Mouse (Mus musculus): ENCODE data around the gene Slc29a1.

The Slc29a1 gene

DNA sequence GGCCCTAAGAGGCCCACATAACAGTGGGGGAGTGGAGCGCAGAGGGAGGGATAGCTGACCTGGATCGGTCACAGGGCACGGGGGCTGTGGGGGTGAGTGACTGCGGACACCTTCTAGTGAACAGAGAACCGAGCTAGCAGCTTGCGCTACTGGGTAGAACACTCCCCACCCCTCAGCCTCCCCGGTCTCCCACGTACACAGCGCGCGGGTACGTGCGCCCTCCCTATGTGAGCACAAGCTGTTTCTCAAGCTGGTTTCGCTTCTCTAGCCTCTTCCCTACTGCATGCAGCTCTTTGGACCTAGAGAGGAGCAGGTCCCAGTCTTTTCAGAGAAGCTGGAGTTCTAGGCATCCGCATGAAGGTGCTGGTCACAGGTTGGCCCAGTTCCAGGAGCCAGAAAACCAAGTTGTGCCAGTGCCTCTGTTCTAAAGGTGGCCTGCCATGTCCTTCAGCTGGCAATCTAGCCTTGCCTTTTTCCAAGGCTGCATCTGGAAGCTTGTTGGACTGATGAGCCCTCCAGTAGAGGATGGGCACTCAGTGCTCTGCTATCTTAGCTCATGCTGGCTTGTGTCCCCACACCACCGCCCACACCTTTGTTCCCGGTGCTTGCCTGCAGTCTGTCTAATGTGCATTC is 25.2 kb downstream of the Slc29a1 start:
- in situ Hi-C loops (cut with MboI, MseI): no loop called here

DNA sequence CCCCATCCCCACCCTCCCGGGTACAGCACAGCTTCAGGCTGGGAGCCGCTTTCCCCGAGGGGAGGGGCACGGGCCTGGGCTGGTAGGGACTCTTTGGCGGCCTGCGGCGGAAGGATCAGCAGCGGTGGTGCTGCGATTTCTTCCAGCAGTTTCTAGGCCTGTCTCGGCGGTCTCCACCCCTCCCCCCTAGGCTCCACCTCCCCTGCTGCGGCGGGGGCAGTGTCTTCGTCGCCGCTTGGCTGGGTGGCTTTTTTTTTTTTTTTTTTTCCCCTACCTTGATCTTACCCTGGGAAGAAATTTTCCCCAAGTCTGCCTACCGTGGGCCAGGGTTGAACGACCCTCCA is 25.7 kb downstream of the Slc29a1 start:
- in situ Hi-C loops (cut with MboI, MseI): no loop called here

DNA sequence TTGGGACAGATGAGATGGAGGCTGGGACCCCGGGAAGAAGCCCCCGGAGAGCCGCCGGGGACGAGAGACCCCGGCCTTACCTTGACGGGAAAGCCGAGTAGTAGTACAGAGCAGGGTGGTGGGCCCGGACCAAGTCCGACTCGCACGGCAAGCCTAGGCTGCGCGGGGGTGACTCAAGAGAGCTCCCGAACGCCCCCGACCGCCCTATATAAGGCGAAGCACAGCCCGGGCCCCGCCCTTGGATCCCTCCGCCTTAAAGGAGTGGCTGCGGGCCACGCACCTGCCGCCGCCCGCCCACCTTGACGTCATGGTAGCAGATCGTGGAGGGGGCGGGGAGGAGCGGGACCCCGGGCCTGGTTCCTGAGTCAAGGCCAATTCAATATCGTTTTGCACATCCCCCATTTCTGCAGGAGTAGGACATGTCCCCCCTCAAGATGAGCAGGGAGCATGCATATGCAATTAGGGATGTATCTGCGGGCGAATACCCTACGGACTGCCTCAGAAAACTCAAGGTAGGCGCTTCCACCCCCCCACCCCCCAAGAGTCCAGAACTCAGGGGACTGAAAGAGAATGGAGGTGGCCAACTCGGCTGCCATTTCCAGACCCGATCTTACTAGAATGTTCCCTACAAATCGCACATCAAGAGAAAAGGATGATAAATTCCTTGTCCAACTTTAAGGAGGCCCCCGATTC is 26.2 kb downstream of the Slc29a1 start, which contains the start of gene Hsp90ab1:
Hsp90ab1 (minus strand) TSS at position 185 of the 693 bp plus-strand sequence.
- in situ Hi-C loops (cut with MboI, MseI): no loop called here

DNA sequence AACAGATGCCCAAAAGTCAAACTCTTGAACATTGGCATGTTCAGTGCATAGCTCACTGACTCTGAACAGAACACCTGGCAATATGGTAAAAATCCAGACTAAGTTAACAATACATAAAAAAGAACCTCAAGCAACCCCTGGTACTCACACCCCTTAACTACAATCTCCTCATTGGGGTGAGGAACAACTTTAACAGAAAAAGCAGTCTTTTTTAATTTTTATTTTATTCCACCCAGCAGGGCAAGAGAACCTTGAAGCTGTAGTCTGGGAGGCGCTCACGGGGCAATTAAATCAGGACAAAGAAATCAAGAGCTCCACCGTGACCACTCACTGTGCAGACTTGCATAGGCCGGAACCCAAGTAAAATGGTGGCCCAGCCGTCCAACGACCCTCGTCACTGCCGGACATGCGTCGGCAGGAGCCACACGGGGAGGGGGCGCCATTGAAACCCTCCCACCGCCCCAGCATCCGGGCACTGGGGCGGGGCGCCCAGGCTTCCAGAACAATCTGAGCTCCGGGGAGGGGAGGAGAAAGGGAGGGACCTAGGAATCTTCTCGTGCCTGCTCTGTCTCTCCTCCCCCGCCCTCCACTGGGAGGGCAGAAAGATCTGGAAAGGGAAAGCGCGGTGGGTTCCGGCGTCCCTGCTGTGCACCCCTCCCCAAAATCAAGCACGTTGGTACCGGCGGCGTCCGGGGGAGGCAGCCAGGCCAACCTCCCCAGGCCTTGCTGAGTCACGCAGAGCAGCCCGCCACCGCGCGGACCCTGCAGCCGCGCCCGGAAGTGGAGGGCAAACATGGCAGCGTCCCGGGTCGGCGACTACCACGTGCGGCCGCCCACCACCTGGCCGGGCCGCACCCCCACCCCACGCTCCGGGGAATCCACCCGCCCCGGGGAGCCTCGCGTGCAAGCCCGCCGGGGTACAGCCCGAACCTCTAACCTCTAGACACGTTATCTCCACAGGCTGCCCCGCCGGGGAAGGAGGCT is 27.0 kb downstream of the Slc29a1 start:
- in situ Hi-C loops (cut with MboI, MseI): no loop called here

DNA sequence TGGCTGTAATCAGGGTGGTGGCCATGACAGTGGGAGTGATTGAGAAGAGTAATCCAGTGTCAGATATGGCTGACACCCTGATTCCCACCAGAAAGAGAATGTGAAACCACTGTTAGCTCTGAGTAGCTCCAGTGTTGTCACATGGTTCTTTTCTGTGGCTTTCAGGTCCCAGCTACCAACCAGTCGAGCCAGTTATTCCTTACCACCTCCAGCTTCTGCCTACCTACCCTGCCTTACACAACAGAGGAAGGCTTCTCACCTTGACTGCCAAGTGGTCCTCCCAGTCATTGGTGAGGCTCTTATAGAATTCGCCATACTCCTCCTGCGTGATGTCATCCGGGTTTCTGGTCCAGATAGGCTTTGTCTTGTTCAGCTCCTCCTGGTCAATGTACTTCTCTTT is 29.4 kb downstream of the Slc29a1 start:
- in situ Hi-C loops (cut with MboI, MseI): no loop called here

DNA sequence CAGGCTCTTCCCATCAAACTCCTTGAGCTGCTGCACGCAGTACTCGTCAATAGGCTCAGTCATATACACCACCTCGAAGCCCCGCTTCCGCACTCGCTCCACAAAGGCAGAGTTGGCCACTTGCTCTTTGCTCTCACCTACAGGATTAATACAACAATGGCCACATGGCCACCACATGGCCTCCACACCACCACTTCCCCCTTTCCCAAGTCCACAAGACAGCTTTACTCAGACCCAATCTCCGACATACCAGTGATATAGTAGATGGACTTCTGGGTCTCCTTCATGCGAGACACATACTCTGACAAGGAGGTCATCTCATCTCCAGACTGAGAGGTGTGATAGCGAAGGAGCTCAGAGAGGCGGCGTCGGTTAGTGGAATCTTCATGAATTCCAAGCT is 30.4 kb downstream of the Slc29a1 start:
- in situ Hi-C loops (cut with MboI, MseI): no loop called here

DNA sequence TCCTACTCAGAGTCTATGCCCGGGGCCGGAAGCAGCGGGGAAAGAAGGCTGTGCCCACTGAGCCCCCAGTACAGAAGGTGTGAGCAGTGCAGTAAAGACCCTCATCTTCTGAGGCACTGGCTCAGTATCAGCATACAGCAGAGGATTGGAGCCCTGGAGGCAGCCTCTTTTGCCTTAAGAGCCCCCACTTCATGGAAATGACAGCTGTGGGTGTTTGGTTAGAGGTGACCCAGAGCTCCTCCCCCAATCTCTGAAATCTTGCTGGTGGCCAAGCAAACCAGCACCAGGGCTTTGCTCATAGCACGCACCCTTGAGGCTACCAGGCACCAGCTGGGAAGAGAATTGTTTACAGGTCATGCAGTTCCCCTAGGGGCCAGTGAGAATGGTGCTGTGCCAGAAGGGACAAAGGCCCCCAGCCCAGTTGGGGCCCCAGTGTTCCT is 32.2 kb downstream of the Slc29a1 start:
- in situ Hi-C loops (cut with MboI, MseI): no loop called here

DNA sequence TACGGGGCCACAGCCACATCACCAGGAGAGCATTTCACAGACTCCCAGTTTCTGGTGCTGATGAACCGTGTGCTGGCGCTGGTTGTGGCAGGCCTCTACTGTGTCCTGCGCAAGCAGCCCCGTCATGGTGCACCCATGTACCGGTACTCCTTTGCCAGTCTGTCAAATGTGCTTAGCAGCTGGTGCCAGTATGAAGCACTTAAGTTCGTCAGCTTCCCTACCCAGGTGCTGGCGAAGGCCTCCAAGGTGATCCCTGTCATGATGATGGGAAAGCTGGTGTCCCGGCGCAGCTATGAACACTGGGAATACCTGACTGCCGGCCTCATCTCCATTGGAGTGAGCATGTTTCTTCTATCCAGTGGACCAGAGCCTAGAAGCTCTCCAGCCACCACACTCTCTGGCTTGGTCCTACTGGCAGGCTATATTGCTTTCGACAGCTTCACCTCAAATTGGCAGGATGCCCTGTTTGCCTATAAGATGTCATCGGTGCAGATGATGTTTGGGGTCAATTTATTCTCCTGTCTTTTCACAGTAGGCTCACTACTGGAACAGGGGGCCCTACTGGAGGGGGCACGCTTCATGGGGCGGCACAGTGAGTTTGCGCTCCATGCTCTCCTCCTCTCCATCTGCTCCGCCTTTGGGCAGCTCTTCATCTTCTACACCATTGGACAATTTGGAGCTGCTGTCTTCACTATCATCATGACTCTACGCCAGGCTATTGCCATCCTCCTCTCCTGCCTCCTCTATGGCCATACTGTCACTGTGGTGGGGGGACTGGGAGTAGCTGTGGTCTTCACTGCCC is 32.8 kb downstream of the Slc29a1 start:
- in situ Hi-C loops (cut with MboI, MseI): no loop called here

DNA sequence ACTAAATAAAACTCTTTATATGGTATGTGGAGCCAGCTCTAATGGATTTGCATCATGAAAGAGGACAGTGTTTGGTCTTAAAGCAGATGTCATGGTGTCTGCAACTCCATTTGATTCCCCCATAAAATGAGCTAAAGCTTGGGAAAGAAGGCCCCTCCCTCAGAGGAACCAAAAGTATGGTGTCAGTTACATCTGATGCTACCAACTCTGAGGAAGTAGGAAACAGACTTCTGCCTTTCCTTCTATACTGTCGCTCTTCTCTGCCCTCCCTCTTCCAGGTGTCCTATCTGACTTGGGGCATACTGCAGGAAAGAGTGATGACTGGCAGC is 33.4 kb downstream of the Slc29a1 start:
- in situ Hi-C loops (cut with MboI, MseI): no loop called here

DNA sequence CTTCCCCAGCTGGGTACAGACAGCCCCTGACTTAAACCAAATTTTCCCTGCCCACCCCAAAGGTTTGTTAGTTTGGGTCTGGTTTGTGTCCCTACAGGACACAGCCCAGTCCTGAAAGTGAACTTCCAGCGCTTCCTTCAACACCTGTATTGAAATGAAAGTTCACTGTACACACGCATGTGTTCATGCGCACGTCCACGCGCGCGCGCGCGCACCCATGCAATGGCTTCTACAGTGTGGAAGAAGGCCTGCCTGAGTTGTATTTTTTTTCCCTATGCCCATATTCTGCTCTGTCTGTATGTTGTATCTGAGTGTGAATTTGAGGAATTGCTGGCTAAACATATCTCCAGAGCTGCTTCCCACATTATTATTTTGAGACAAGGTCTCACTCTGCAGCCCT is 34.3 kb downstream of the Slc29a1 start:
- in situ Hi-C loops (cut with MboI, MseI): no loop called here

DNA sequence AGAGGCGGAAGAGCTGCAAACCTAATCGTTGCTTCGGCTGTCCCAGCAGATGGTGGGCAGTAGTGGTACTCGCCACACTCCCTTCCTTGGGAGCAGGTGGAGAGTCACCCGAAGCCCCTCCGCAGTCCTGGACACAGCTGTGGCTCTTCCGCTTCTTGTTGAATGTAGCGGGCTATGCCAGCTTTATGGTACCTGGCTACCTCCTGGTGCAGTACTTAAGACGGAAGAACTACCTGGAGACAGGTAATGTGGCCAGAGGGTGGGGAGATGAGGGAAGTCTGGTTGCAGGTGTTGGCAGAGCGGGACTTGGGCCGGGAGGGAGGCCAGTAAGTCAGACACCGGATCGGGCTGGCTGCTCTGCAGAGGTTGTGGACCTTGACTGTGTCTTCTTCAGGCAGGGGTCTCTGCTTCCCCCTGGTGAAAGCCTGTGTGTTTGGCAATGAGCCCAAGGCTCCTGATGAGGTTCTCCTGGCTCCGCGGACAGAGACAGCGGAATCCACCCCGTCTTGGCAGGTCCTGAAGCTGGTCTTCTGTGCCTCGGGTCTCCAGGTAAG is 34.8 kb downstream of the Slc29a1 start:
- in situ Hi-C loops (cut with MboI, MseI): no loop called here

DNA sequence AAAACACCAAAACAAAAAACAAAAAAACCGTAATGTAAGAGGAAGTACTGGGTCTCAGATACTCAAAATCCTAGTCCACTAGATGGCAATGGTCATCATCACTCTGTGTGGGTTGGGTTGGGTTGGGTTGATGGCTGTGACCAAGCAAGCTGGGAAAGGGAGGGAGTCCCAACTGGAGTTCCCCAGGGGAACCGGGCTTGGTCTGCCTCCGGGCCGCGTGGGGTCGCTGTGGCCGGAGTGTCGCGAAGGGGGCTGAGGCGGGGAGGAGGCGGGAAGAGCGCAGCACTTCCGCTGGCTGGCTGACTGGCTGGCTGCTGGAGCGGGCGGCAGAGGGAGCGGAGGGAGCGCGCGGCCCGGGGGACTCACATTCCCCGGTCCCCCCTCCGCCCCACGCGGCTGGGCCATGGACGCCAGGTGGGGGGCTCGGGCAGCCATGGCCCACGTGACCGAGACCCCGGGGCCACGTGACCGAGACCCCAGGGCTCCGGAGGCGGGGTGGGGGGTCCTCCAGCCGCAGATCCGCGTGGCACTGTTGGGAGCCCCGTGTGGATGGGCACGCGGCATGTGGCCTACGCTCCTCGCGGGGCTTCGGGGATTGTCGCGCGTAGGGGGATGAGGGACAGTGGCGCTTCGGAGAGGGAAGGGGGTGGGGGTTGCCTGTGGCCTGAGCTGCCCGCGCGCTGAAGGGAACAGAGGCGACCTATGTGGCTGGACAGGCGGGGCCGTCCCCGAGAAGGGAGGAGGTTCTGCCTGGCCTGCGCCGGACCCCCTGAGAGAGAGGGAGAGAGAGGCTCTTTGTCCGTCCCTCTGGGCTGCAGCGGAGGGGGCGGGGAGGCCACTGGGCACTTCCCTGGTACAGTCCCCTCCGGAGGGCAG is 35.5 kb downstream of the Slc29a1 start, which contains the start of gene Slc35b2:
Slc35b2 (plus strand) TSS at position 220 of the 876 bp plus-strand sequence.
- in situ Hi-C loops (cut with MboI, MseI): no loop called here

DNA sequence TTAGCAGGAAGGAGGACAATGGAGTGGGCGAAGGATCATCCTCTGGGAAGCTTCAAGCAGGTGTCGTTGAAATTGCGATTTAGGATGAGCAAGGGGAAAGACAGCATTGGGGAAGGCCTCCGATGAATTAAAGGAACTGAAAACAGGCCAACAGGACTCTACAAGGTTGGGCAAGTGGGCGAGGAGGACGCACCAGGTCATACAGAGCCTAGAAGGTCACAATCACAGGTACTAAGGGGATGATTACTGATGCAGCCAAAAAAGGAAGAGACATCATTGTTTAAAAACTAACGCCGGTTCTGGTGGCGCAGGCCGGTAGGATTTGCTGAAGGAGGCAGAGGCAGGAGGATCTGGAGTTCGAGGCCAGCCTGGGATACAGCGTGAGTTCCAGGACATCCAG is 36.2 kb downstream of the Slc29a1 start:
- in situ Hi-C loops (cut with MboI, MseI): no loop called here

DNA sequence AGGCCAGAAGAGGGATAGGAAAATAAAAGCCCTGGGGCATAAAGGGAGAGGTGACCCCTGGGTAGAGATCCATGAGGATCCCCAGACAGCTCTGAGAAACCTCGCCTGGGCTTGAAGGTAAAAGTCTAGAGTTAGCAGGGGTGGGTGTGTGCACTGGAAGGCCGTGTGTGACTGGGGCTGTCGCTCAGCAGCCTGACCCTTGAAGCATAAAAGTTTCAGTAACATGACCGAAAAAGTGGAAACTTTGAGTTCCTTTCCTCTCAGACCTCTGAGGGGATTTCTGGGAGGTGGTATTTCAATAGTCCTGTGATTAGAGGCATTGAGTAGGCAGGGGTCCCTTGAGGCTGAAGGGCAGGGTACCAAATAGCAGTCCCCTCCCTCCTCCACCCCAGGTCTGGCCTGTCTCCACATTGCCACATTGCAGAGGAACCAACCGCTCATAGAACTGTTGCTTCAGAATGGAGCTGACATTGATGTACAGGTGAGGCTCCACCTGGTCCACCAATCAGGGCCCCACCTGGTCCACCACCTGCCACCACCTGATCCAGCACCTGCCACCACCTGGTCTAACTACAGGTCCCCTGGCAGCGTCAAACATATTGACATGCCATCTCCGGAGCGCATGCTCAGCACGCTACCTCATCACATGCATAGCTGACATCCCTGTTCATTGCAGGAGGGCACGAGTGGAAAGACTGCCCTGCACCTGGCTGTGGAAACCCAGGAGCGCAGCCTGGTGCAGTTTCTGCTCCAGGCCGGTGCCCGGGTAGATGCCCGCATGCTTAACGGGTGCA is 39.5 kb downstream of the Slc29a1 start:
- in situ Hi-C loops (cut with MboI, MseI): no loop called here

DNA sequence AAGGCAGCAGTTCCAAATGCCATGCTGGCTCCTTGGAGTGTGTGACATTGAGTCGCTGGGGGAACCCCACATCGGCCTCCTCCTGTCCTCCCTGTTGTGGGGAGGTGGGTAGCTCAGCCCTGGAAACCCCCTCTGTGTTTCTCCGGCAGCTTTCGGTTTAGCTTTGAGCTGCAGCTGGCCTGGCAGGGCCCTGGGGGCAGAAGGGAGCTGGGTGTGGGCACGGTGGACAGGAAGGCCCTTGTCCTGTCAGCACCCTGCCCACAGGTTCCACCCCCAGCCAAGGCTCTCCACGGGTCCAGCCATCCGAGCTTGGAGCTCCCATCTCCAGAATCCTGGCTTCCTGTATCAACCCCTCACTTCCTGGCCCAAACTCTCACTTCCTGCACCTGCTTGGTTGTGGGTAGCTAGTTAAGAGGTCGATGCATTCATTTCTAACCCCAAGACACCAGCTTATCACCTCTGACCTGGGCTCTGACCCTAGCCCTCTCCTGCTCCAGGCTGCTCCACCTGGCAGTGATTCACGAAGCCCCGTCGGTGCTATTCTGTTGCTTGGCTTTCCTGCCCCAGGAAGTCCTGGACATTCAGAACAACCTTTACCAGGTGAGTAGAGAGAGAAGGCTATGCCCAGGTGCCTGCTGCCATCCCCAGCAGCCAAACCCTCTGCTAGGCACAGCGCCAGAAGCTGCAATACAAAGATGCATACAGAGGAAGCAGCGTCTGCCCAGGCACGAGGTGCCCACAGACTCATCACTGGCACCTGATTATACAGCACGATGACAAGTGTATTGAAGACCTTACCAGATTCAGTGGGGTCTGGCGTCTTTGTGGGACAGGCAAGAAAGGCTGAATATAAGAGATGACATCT is 41.2 kb downstream of the Slc29a1 start:
- in situ Hi-C loops (cut with MboI, MseI): no loop called here

DNA sequence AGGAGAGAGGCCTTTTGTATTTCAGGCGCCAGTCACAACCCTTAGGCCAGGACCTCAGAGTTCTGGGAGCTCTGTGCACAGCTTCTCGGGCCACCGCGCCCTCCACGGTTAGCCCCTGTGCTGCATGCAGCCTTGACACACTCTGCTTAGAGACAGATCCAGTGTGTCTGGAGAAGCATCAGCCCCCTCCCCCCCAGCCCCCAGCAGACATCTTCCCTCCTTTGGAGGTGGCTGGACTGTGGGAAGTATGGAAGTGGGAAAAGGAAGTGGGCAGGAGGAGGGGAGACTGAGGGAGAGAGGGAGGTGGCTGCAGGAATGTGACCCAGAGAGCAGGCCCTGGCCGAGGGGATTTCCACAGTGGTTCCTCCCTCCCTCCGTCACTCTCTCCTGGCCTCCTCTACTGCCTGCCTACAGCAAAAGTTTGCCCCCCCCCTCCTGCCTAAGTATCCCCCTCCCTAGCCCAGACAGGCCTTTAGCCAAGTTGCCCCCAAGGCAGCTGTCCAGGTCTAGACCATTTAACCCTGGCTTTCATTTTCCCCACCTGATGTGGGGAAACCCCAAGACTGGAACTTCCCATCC is 42.1 kb downstream of the Slc29a1 start:
- in situ Hi-C loops (cut with MboI, MseI): no loop called here

DNA sequence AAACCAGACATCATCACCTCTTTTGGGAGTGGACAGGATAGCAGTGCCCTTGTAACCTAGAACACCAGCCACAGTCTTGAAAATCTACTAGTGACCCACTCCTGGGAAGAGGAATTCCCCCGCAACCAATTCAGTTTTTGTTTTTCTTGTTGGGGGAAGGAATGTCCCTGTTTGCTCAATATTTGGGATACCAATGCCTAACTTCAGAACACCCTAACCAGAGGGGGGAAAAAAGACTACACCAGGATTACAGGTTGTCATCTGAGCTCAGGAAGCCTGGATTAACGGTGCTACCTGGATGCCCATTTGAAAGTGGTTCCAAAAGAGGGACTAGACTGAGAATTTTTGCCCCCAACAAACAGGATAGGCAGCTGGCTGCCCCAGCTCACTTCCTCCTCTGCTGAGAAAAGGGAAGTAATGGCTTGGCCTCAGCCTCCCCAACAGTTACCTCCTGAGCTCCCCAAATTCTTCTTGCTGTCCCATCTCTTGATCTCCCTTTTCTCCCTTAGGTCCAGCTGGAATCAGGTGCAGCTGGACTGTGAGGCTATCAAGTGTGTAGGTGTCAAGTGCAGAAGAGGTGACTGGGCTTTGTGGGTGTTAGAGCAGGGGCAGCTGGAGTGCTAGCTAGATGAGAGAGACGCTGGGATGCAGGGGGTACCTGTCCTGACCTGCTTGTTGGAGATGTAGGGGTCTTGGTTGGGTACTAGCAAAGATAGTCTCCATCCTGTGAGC is 42.7 kb downstream of the Slc29a1 start:
- in situ Hi-C loops (cut with MboI, MseI): no loop called here

Data from T-helper 17 cell (primary cell).